Mouse (Mus musculus): ENCODE data around the gene Gm17660. TPM values are rescaled to one million over a fixed set of nuclear protein-coding genes. Genes with fewer than 3 reads are reported as not detected.

Gene Gm17660
- total RNA-seq, 2 experiments from 2014 or later: not detected

DNA sequence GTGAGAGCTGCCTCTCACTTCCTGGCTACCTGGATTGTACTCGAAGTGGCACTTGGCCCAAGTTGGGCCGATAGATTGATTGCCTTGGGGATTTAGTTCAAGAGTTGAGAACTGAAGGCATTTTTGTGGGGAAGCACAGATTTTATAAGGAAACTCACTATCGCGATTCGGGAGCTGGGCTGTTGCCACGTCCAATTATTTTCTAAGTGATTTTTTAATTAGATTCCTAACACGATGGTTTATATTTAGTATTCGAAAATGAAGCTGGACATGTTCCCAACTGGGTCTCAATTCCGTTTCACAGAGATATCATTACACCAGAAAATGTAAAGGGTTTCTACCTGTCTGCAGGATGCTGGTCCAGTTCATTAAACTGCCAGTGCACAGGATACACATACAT is 8.0 kb upstream of the Gm17660 start:
- DNase-seq: no peak

DNA sequence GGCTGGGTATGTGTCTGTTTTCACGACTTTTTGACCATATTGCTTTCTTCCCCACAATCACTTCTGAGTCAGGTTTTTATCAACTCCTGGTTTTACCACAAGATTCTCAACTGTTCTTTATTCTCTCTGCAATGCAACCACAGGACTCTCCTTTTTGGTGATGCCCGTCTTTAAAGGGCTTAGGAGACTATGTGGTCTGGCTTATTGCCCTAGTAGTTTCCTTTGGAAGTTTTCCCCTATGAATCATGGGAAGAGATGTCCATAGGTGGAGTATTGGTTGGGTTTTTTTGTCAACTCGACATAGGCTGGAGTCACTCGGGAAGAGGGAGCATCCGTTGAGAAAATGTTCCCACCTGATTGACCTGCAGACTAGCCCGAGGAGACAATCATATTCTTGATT is 3.3 kb upstream of the Gm17660 start:
- DNase-seq: no peak

- DNase-seq: no peak
These were observed 1.0 kb downstream of the Gm17660 start for GRCm38 (mm10) chr5:104076361-104076760.

DNA sequence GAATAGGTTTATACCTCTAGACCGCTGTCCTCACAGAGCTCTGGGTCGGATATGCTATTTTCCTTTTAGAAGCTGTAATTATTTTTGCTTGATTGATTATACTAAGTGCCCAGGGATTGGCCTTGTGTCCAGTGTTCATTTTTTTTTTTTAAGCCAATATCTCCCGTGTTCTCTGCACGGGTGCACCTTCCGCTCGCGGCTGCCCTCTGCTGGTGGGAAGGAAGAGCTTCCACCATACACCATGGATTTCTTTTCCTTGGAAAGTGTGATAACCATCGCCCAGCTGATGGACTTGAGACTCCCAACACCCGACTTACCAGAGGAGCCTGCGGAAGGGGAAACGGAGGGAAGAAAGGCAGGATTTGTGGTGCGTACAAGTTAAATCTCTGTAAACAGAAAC is 3.0 kb downstream of the Gm17660 start:
- DNase-seq: peak; percentile 64 to 83

GRCm38 (mm10) chr5:104073602-104074001 is 3.8 kb downstream of the Gm17660 start:
- DNase-seq: no peak

DNA sequence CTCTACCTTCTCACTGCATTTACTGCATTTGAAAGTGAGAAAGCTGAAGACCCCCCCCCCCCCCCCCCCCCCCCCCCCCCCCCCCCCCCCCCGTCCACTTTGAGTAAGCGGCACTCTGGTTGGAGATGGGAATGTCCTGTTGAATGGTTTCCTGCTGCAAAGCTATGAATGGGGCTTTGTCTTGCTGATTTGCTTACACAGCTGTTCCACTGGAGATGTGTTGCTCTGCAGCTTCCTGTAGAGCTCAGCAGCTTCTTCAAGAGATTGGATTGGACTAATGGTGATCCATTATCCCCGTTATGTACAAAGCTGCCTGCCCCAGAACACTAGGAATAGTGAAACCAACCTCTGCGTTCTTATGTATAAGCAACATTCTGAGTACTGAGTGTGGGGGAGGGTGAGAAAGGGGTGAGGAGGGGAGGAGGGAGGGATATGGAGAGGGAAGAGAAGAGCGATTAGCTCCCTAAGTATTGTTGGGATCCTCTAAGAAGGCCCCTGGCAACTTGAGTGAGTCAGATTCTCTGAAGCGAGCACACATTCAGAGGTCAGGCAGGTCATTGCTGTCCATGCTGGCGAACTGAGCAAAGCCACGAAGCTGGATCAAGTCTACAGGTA is 5.0 kb downstream of the Gm17660 start:
- DNase-seq: peak in 1 of 2 experiments; percentile 30

DNA sequence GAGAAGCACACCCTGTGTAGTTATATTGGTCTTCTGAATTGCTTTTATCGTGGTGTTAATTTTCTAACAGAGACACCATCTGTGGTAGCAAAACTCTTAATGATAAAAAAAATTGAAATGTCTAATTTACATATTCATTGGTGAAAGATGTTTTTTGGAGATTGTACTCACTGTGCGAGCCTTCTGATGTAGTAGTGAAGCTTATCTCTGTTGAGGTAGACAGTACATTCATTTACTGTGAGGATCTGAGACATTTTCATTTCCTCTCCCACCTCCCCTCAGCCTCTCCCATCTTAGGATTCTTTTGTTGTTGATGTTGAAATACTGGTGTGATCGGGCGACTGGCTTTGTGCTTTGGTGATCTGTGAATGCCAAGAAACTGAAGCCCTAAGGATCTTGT is 6.4 kb downstream of the Gm17660 start:
- DNase-seq: no peak

DNA sequence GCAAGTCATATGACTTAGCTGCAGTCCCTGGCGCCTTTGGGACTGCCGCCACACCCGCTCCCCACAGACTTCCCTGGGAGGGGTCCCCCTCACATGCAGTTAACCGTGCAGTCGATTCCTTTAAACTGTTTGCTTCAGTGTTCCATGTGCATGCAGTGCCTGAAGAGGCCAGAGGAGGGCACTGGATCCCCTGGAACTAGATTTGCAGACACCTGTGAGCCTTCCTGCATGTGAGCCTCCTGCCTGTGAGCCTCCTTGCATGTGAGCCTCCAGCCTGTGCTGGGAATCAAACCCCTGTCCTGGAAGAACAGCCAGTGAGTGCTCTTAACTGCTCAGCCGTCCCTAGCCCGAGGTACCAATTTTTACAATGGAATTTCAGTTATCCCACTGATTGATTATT is 8.7 kb downstream of the Gm17660 start:
- peak in 1 of 2 experiments; percentile 26 for DNase-seq

DNA sequence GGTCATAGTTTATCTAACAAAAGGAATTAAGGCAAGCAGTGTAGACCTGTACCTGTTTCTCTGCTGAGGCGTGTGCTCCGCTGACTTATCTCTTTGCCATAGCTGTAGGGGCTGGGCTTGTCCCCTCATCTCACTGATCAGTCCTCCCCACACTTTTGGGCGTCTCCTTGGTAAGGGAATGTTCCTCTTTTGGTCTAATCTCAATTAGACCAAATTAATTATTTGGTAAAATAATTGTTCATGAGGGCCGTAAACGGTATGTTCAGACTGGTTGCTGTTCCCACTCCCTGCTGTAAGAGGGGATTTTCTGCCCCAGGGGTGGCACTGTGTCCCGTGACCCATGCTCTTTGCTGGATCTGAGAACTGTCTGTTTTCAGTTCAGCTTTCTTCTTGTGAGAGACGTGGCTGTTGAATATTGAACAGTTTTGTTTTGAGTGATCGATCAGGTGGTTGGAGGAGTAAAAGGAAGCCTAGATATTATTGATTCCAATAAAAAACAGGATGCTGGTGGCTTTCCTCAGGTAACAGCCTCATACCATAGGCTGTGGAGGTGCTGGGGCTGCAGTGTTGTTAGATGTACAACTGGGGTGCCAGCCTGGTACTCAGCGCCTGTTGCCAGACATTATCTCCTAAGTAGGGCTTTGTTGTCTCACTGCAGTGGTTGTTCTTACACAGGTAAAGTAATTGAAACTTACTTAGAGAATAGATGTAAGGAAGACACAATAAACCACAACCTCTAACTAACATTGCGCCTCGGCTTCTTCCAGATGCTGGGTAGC is 14.4 kb downstream of the Gm17660 start:
- no peak for DNase-seq

- peak in 1 of 2 experiments; percentile 63 for DNase-seq
These were observed 15.3 kb downstream of the Gm17660 start for GRCm38 (mm10) chr5:104061936-104062772.

GRCm38 (mm10) chr5:104060429-104060828 is 17.0 kb downstream of the Gm17660 start:
- DNase-seq: no peak

- no peak for DNase-seq
These were observed 17.8 kb downstream of the Gm17660 start for GRCm38 (mm10) chr5:104059628-104060027.

- peak; percentile 45 to 67 for DNase-seq
These were observed 19.4 kb downstream of the Gm17660 start for GRCm38 (mm10) chr5:104058021-104058420.

GRCm38 (mm10) chr5:104056295-104056694 is 21.1 kb downstream of the Gm17660 start:
- DNase-seq: no peak

- DNase-seq: no peak
These were observed 21.6 kb downstream of the Gm17660 start for GRCm38 (mm10) chr5:104055816-104056215.

DNA sequence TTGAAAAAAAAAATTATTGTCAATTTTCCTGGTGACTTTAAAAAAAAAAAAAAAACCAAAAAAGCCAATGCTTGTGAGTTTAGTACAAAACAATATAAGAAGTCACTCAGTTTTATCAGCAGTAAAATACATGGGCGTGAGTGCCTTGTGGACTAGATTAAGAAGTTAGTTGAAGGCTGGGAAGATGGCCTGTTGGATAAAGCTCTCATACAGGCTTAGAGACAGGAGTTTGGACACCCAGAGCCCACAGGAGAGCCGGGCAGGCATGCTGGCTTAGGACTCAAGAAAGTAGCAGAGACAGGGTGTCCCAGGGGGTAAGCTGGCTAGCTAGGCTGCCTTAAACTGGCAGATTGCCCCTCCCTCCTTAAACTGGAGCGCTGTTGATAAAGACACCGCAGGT is 22.5 kb downstream of the Gm17660 start:
- DNase-seq: no peak

DNA sequence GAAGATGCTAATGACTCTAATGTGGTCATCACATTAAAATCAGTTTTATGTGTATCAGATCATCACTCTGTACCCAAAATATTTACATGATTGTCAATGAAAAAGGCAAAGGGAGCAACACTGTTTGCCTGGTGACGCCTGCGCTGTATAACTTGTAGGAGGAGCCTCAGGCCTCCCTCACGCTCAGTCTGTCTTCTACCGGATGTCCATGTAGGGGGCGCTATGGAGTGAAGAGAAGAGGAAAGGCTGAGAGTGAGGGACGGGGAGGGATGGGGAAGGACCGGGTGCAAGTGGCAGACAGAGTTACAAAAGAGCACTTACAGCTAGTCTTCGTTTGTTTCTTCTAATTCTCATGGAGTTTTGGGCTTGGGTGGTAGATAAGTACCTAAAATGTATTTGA is 24.5 kb downstream of the Gm17660 start:
- DNase-seq: peak; percentile 21 to 42

DNA sequence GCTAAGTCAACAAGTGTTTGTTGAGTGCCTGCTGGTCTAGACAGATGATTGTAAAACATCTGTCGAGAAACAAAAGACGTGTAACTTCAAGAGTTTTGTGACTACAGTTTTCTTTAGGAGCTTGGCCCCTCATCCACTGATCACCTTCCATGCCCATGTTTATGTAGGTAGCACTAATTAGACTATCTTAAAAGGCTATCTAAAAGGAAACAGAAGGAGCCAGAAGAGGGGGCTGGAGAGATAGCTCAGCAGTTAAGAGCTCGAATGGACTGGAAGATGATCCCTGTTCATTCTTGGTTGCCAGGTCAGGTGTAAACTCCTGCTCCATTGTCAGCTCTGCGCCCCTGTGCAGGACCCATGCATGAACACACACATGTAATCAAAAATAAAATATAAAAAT is 29.3 kb downstream of the Gm17660 start:
- DNase-seq: no peak

DNA sequence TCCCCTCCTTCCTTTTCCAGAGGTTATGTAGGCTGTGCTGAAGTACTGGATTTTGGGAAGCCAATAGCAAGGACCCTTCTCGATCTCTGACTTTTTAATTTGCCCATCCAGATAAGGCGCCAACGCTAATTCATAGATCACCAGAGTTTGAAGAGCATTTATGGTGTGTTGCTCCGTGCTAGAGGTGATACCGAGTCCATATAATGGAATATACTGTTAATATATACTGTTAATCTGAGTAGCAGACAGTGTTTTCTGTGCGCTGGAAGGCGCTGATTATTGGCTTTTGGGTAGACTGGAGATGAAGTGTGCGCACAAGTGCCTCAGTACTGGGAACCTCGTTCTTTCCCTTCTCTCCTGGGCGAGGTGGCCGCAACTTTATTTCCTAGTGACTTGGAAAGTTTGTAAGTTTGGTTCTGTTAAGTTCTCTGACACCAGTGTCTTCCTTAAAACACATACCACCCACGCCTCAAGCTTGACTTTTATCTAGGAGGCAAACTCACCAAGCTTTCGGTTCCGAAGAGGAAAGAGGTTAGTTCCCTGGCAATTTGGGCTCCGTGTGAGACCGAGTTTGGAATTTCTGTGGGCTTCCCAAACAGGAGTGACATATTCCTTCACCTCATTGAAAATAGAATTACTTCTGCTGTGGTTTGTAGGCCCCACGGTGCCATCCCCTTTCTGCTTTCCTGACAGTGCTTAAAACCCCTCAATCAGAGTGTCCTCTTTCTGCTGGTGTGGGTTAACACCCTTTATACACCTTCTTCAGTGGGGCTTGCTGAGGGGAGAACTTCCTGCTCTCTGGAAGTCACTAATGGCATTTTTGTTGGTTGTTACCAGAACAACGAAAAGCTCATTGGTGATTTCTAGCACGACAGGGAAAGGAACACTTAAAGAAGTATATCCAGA is 30.0 kb downstream of the Gm17660 start:
- DNase-seq: peak; percentile 34 to 55

- peak; percentile 98 to 99 for DNase-seq
These were observed 30.9 kb downstream of the Gm17660 start, which contains the start of gene Nudt9 for GRCm38 (mm10) chr5:104046256-104047199. Gene Nudt9, plus strand, starts transcription at chr5:104046306.

GRCm38 (mm10) chr5:104043704-104044103 is 33.7 kb downstream of the Gm17660 start:
- no peak for DNase-seq

All from heart, adult 18-20 months (tissue).